Mouse (Mus musculus) left cerebral cortex, adult 2 months (tissue): ENCODE measurements around the gene Zfand6. TPM values are rescaled to one million over a fixed set of nuclear protein-coding genes. Genes with fewer than 3 reads are reported as not detected.

Experiments used
- DNase-seq, 2 experiments: peaks; one replicate each; pipeline ENCODE4 v3.0.0; 2021 to 2022; ENCODE audit warnings: low spot score in 2 of 2, mixed read lengths in 1 of 2; ENCODE audit errors: extremely low spot score in 1 of 2
- H3K27ac ChIP-seq: fragments of 200-600 bp; 2 replicates; pipeline ENCODE4 v1.8.1; 2022
- H3K4me3 ChIP-seq: fragments of 200-600 bp; 2 replicates; pipeline ENCODE4 v1.8.1; 2022
- CTCF ChIP-seq: fragments of 200-600 bp; IDR thresholded peaks from 2 replicates; pipeline ENCODE4 v1.8.1; 2022; ENCODE audit warnings: antibody characterized with exemption, mild to moderate bottlenecking, moderate library complexity
- intact Hi-C: fragments of 180-260 bp; cut with DNase I; formaldehyde crosslinking; loops from one replicate; pipeline ENCODE4 v1.15.1; 2025
- total RNA-seq, 2 experiments: library from RNA; stranded (reverse); gene quantifications; 2 replicates each; pipeline ENCODE4 v1.2.3; 2021

The Zfand6 gene
- total RNA-seq, 2 experiments from 2014 or later, result 66.5 to 67.3 TPM

- intact Hi-C loops, result loop anchor here (1.0 kb wide), 1 partner anchor 76 kb away; no protein-coding TSS in a partner anchor
- Histone ChIP-seq H3K27ac (peak overlapping the region; percentile 94), H3K4me3 (peak overlapping the region; percentile 75)
- no peak for TF ChIP-seq CTCF
- no peak for DNase-seq
Observed at GRCm38 (mm10) chr7:84605033-84605687, 84.6 kb downstream of the Zfand6 start.

- DNase-seq, result no peak
- Histone ChIP-seq H3K27ac (no peak overlapping the region), H3K4me3 (peak overlapping the region; percentile 75)
- TF ChIP-seq CTCF, result no peak
- intact Hi-C loops, result no loop called here
Observed at GRCm38 (mm10) chr7:84604501-84604900, 85.3 kb downstream of the Zfand6 start.

- Histone ChIP-seq H3K27ac (no peak overlapping the region), H3K4me3 (no peak overlapping the region)
- DNase-seq, result no peak
- no peak for TF ChIP-seq CTCF
- intact Hi-C loops, result no loop called here
Observed at GRCm38 (mm10) chr7:84601331-84601730, 88.4 kb downstream of the Zfand6 start.

- no peak overlapping the region for H3K27ac ChIP-seq
- intact Hi-C loops, result no loop called here
- TF ChIP-seq CTCF, result no peak
- no peak for DNase-seq
- H3K4me3 ChIP-seq, result no peak overlapping the region
Observed at GRCm38 (mm10) chr7:84600631-84601030, 89.1 kb downstream of the Zfand6 start.

- DNase-seq, result peak in 1 of 2 experiments; percentile 8
- H3K27ac ChIP-seq, result no peak overlapping the region
- H3K4me3 ChIP-seq, result no peak overlapping the region
- no peak for TF ChIP-seq CTCF
- intact Hi-C loops, result no loop called here
Observed at GRCm38 (mm10) chr7:84596633-84597032, 93.1 kb downstream of the Zfand6 start.

- intact Hi-C loops, result no loop called here
- no peak for TF ChIP-seq CTCF
- Histone ChIP-seq H3K27ac (no peak overlapping the region), H3K4me3 (no peak overlapping the region)
- no peak for DNase-seq
Observed at GRCm38 (mm10) chr7:84596002-84596401, 93.8 kb downstream of the Zfand6 start.

- no peak overlapping the region for H3K4me3 ChIP-seq
- no peak overlapping the region for H3K27ac ChIP-seq
- no peak for TF ChIP-seq CTCF
- peak in 1 of 2 experiments; percentile 4 for DNase-seq
- intact Hi-C loops, result loop anchor here (1.0 to 5.0 kb wide), 3 partner anchors 152 to 199 kb away; no protein-coding TSS in a partner anchor
Observed at GRCm38 (mm10) chr7:84594917-84595303, 94.8 kb downstream of the Zfand6 start.

GRCm38 (mm10) chr7:84594087-84594916 lies 95.5 kb downstream of the Zfand6 start:
- intact Hi-C loops, result loop anchor here (1.0 to 5.0 kb wide), 3 partner anchors 153 to 200 kb away; no protein-coding TSS in a partner anchor
- DNase-seq, result peak in 1 of 2 experiments; percentile 11
- Histone ChIP-seq H3K27ac (no peak overlapping the region), H3K4me3 (no peak overlapping the region)
- TF ChIP-seq CTCF, result peak; percentile 55

GRCm38 (mm10) chr7:84591347-84591746 lies 98.4 kb downstream of the Zfand6 start:
- no peak for TF ChIP-seq CTCF
- Histone ChIP-seq H3K4me3 (no peak overlapping the region), H3K27ac (no peak overlapping the region)
- intact Hi-C loops, result loop anchor here (5.0 kb wide), 1 partner anchor 156 kb away; no protein-coding TSS in a partner anchor
- DNase-seq, result peak in 1 of 2 experiments; percentile 6

GRCm38 (mm10) chr7:84590622-84591021 lies 99.1 kb downstream of the Zfand6 start:
- Histone ChIP-seq H3K27ac (no peak overlapping the region), H3K4me3 (no peak overlapping the region)
- TF ChIP-seq CTCF, result no peak
- intact Hi-C loops, result loop anchor here (5.0 kb wide), 1 partner anchor 157 kb away; no protein-coding TSS in a partner anchor
- DNase-seq, result peak in 1 of 2 experiments; percentile 8

- TF ChIP-seq CTCF, result no peak
- intact Hi-C loops, result no loop called here
Observed at GRCm38 (mm10) chr7:84587101-84587783, 102.5 kb downstream of the Zfand6 start.

More at GRCm38 (mm10) chr7:84587101-84587783, 102.5 kb downstream of the Zfand6 start:
- peak overlapping the region; percentile 40; the same call in 1 of the 2 replicates for H3K27ac ChIP-seq
- no peak for DNase-seq
- no peak overlapping the region for H3K4me3 ChIP-seq
